Mouse (Mus musculus): ENCODE results near the gene Ddah1. TPM values are rescaled to one million over a fixed set of nuclear protein-coding genes. Genes with fewer than 3 reads are reported as not detected.

Ddah1 gene
- polyA plus RNA-seq, 1 experiment: 69.3 TPM

GRCm38 (mm10) chr3:145757844-145758243 is 631 bp upstream of the Ddah1 start:
- 70% methylated on average over 4 of the region's 4 CpGs for WGBS
- H3K4me3 ChIP-seq (replicated peaks; ENCODE audit: insufficient read depth, low read depth, low read length): no peak overlapping the region
- no peaks in the 10 kb centered on the region for H3K27me3 ChIP-seq (ENCODE audit: control insufficient read depth, insufficient read depth, low read length)
- H3K27ac ChIP-seq (ENCODE audit: insufficient read depth, low read length): no peak overlapping the region
- TF ChIP-seq CTCF (IDR thresholded peaks at IDR 0.05; ENCODE audit: borderline replicate concordance, insufficient read depth, low read depth, low read length) (no peak), POLR2A (IDR thresholded peaks at IDR 0.05; ENCODE audit: borderline replicate concordance, insufficient read depth, low read length) (no peak)
- DNase-seq: no peak
- no peaks in the 10 kb centered on the region for H3K4me1 ChIP-seq (ENCODE audit: control insufficient read depth, insufficient read depth, low read length)

GRCm38 (mm10) chr3:145759379-145760209 is 1.1 kb downstream of the Ddah1 start:
- H3K27me3 ChIP-seq (ENCODE audit: control insufficient read depth, insufficient read depth, low read length): no peaks in the 10 kb centered on the region
- no peak overlapping the region for H3K27ac ChIP-seq (ENCODE audit: insufficient read depth, low read length)
- peak overlapping the region; percentile 51 for H3K4me3 ChIP-seq (replicated peaks; ENCODE audit: insufficient read depth, low read depth, low read length)
- no peaks in the 10 kb centered on the region for H3K4me1 ChIP-seq (ENCODE audit: control insufficient read depth, insufficient read depth, low read length)
- 7% methylated on average over 14 of the region's 14 CpGs for WGBS
- TF ChIP-seq POLR2A (IDR thresholded peaks at IDR 0.05; ENCODE audit: borderline replicate concordance, insufficient read depth, low read length) (no peak), CTCF (IDR thresholded peaks at IDR 0.05; ENCODE audit: borderline replicate concordance, insufficient read depth, low read depth, low read length) (no peak)
- DNase-seq: peak; percentile 21 to 29

- DNase-seq: no peak
- no peak overlapping the region for H3K4me3 ChIP-seq (replicated peaks; ENCODE audit: insufficient read depth, low read depth, low read length)
- H3K27ac ChIP-seq (ENCODE audit: insufficient read depth, low read length): no peak overlapping the region
- no peaks in the 10 kb centered on the region for H3K4me1 ChIP-seq (ENCODE audit: control insufficient read depth, insufficient read depth, low read length)
- 97% methylated on average over 3 of the region's 3 CpGs for WGBS
- no peak for TF ChIP-seq POLR2A (IDR thresholded peaks at IDR 0.05; ENCODE audit: borderline replicate concordance, insufficient read depth, low read length)
- H3K27me3 ChIP-seq (ENCODE audit: control insufficient read depth, insufficient read depth, low read length): no peaks in the 10 kb centered on the region
Observed at GRCm38 (mm10) chr3:145760547-145760946, 2.1 kb downstream of the Ddah1 start.

GRCm38 (mm10) chr3:145761501-145762170 is 3.2 kb downstream of the Ddah1 start:
- no peak for DNase-seq
- H3K27me3 ChIP-seq (ENCODE audit: control insufficient read depth, insufficient read depth, low read length): no peaks in the 10 kb centered on the region
- no peaks in the 10 kb centered on the region for H3K4me1 ChIP-seq (ENCODE audit: control insufficient read depth, insufficient read depth, low read length)
- no peak overlapping the region for H3K4me3 ChIP-seq (replicated peaks; ENCODE audit: insufficient read depth, low read depth, low read length)
- H3K27ac ChIP-seq (ENCODE audit: insufficient read depth, low read length): no peak overlapping the region
- TF ChIP-seq CTCF (IDR thresholded peaks at IDR 0.05; ENCODE audit: borderline replicate concordance, insufficient read depth, low read depth, low read length) (no peak), POLR2A (IDR thresholded peaks at IDR 0.05; ENCODE audit: borderline replicate concordance, insufficient read depth, low read length) (no peak)
- 59% methylated on average over 3 of the region's 3 CpGs for WGBS

- DNase-seq: no peak
Observed at GRCm38 (mm10) chr3:145762957-145763641, 4.6 kb downstream of the Ddah1 start.

GRCm38 (mm10) chr3:145763642-145763972 is 5.1 kb downstream of the Ddah1 start:
- TF ChIP-seq CTCF (IDR thresholded peaks at IDR 0.05; ENCODE audit: borderline replicate concordance, insufficient read depth, low read depth, low read length) (no peak), POLR2A (IDR thresholded peaks at IDR 0.05; ENCODE audit: borderline replicate concordance, insufficient read depth, low read length) (no peak)
- WGBS: 98% methylated on average over 3 of the region's 3 CpGs
- no peak for DNase-seq
- H3K27me3 ChIP-seq (ENCODE audit: control insufficient read depth, insufficient read depth, low read length): no peaks in the 10 kb centered on the region
- H3K27ac ChIP-seq (ENCODE audit: insufficient read depth, low read length): no peak overlapping the region
- no peak overlapping the region for H3K4me3 ChIP-seq (replicated peaks; ENCODE audit: insufficient read depth, low read depth, low read length)
- no peaks in the 10 kb centered on the region for H3K4me1 ChIP-seq (ENCODE audit: control insufficient read depth, insufficient read depth, low read length)

More at GRCm38 (mm10) chr3:145762957-145763641, 4.6 kb downstream of the Ddah1 start:
- H3K27ac ChIP-seq (ENCODE audit: insufficient read depth, low read length): no peak overlapping the region
- WGBS: 98% methylated on average over 4 of the region's 4 CpGs
- H3K27me3 ChIP-seq (ENCODE audit: control insufficient read depth, insufficient read depth, low read length): no peaks in the 10 kb centered on the region
- TF ChIP-seq POLR2A (IDR thresholded peaks at IDR 0.05; ENCODE audit: borderline replicate concordance, insufficient read depth, low read length) (no peak), CTCF (IDR thresholded peaks at IDR 0.05; ENCODE audit: borderline replicate concordance, insufficient read depth, low read depth, low read length) (no peak)
- no peak overlapping the region for H3K4me3 ChIP-seq (replicated peaks; ENCODE audit: insufficient read depth, low read depth, low read length)
- no peaks in the 10 kb centered on the region for H3K4me1 ChIP-seq (ENCODE audit: control insufficient read depth, insufficient read depth, low read length)

- no peak overlapping the region for H3K4me3 ChIP-seq (replicated peaks; ENCODE audit: insufficient read depth, low read depth, low read length)
- no peaks in the 10 kb centered on the region for H3K4me1 ChIP-seq (ENCODE audit: control insufficient read depth, insufficient read depth, low read length)
- TF ChIP-seq POLR2A (IDR thresholded peaks at IDR 0.05; ENCODE audit: borderline replicate concordance, insufficient read depth, low read length) (no peak), CTCF (IDR thresholded peaks at IDR 0.05; ENCODE audit: borderline replicate concordance, insufficient read depth, low read depth, low read length) (no peak)
- H3K27me3 ChIP-seq (ENCODE audit: control insufficient read depth, insufficient read depth, low read length): no peaks in the 10 kb centered on the region
- H3K27ac ChIP-seq (ENCODE audit: insufficient read depth, low read length): no peak overlapping the region
- 93% methylated on average over 2 of the region's 2 CpGs for WGBS
- DNase-seq: no peak
Observed at GRCm38 (mm10) chr3:145764416-145764815, 5.9 kb downstream of the Ddah1 start.
